Mouse (Mus musculus) CH12.LX (cell line): ENCODE results near the gene Aasdhppt.

Experiments used
- CTCF ChIP-seq, 2 experiments: IDR thresholded peaks in 1 of 2; conservative IDR thresholded peaks in 1 of 2; 2 replicates each; pipeline ENCODE4 v1.5.1; 2011 to 2012; ENCODE audit warnings: low read depth in 2 of 2, low read length in 2 of 2, improper control_type of control experiment in 1 of 2, inconsistent platforms in 1 of 2, mild to moderate bottlenecking in 1 of 2, moderate library complexity in 1 of 2
- UBTF ChIP-seq: IDR thresholded peaks from 2 replicates; pipeline ENCODE4 v1.6.1; 2012; ENCODE audit warnings: low read depth, mild to moderate bottlenecking, inconsistent platforms, low read length, improper control_type of control experiment, moderate library complexity

DNA sequence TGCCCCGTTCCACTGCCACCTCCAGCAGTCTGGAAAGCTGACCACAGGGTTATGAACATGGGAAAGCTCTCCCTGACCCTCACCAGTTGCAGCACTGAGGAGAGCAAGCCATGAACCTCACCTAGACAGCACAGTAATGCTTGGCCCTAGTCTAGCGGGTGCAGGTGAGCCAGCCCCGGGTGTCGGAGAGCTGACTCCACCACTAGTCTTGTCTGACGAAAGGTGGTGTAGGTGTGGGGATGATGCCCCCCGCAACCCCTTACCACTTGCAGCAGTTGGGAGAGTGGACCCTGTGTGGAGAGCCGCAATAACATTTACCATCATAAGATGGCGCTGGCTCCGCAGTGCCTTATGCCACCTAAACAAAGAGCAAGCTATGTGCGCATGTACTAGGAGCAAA is 50.2 kb downstream of the Aasdhppt start:
- no peak for TF ChIP-seq CTCF (conservative IDR thresholded peaks at IDR 0.05 in 1 of 2, IDR thresholded peaks at IDR 0.05 in 1 of 2; ENCODE audit: low read depth in 2 of 2, low read length in 2 of 2)
- no peak for TF ChIP-seq UBTF
